Mouse (Mus musculus) G1E (cell line): ENCODE data around the gene Ambra1.

Experiments used
- CTCF ChIP-seq: IDR thresholded peaks from 2 replicates; pipeline ENCODE4 v1.5.1; 2012; ENCODE audit warnings: low read depth, low read length, inconsistent platforms, mixed read lengths
- GATA1 ChIP-seq: IDR thresholded peaks from 2 replicates; pipeline ENCODE4 v1.6.1; 2012; ENCODE audit warnings: borderline replicate concordance, low read length, inconsistent platforms, mixed read lengths
- POLR2AphosphoS5 ChIP-seq: IDR thresholded peaks from 2 replicates; pipeline ENCODE4 v1.6.1; 2012; ENCODE audit warnings: low read depth, low read length, inconsistent platforms; ENCODE audit not compliant: insufficient replicate concordance
- TAL1 ChIP-seq: conservative IDR thresholded peaks from 2 replicates; pipeline ENCODE4 v1.6.1; 2012; ENCODE audit warnings: low read depth, low read length, inconsistent platforms, mixed read lengths

DNA sequence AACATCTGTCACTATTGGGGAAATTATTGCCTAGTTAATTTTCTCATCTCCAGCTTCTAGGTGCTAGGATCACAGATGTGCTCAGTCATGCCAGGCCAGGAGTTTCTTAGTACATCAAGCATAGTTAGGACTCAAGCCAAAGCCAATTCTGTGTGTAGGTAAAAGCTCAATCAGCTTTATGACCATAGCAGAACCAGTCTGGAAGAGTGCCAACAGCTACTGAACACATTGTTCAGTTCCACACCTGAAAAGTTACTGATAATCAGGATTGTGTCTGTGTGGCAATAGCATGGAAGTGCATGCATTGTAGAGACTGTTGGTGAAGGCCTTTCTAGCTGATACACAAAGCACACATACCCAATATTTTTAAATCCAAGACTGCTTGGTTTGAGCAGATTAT, 168.0 kb downstream of the Ambra1 start:
- TF ChIP-seq CTCF (no peak), POLR2AphosphoS5 (no peak), GATA1 (no peak), TAL1 (no peak)
